Mouse (Mus musculus): ENCODE measurements around the gene Ccdc6.
A peak's percentile ranks its signal among the peaks of the same experiment; 100 is the strongest.

Ccdc6 gene

GRCm38 (mm10) chr10:70096366-70097188 lies at the start of gene Ccdc6:
Gene Ccdc6, plus strand, starts transcription at chr10:70097121.
- peak; percentile 81 for DNase-seq

GRCm38 (mm10) chr10:70049771-70050170 lies 47.1 kb upstream of the Ccdc6 start:
- DNase-seq, result no peak

GRCm38 (mm10) chr10:70055291-70055690 lies 41.6 kb upstream of the Ccdc6 start:
- DNase-seq, result no peak

GRCm38 (mm10) chr10:70057064-70057463 lies 39.9 kb upstream of the Ccdc6 start:
- DNase-seq, result no peak

GRCm38 (mm10) chr10:70060021-70060688 lies 36.8 kb upstream of the Ccdc6 start:
- DNase-seq, result peak; percentile 3

GRCm38 (mm10) chr10:70060689-70061081 lies 36.2 kb upstream of the Ccdc6 start:
- DNase-seq, result no peak

GRCm38 (mm10) chr10:70063881-70064555 lies 32.9 kb upstream of the Ccdc6 start:
- DNase-seq, result no peak

- no peak for DNase-seq
These were observed 31.7 kb upstream of the Ccdc6 start for GRCm38 (mm10) chr10:70065191-70065590.

GRCm38 (mm10) chr10:70066497-70067168 lies 30.3 kb upstream of the Ccdc6 start:
- DNase-seq, result no peak

- DNase-seq, result no peak
These were observed 29.5 kb upstream of the Ccdc6 start for GRCm38 (mm10) chr10:70067169-70068115.

GRCm38 (mm10) chr10:70069321-70069720 lies 27.6 kb upstream of the Ccdc6 start:
- DNase-seq, result no peak

GRCm38 (mm10) chr10:70071334-70071733 lies 25.6 kb upstream of the Ccdc6 start:
- no peak for DNase-seq

GRCm38 (mm10) chr10:70077452-70077851 lies 19.5 kb upstream of the Ccdc6 start:
- no peak for DNase-seq

GRCm38 (mm10) chr10:70080908-70081307 lies 16.0 kb upstream of the Ccdc6 start:
- no peak for DNase-seq

- no peak for DNase-seq
These were observed 15.3 kb upstream of the Ccdc6 start for GRCm38 (mm10) chr10:70081564-70082175.

GRCm38 (mm10) chr10:70083241-70083640 lies 13.7 kb upstream of the Ccdc6 start:
- DNase-seq, result no peak

GRCm38 (mm10) chr10:70085256-70085961 lies 11.5 kb upstream of the Ccdc6 start:
- no peak for DNase-seq

- DNase-seq, result no peak
These were observed 8.1 kb upstream of the Ccdc6 start for GRCm38 (mm10) chr10:70088788-70089187.

- DNase-seq, result no peak
These were observed 5.0 kb upstream of the Ccdc6 start for GRCm38 (mm10) chr10:70091876-70092462.

GRCm38 (mm10) chr10:70093782-70094181 lies 3.1 kb upstream of the Ccdc6 start:
- DNase-seq, result no peak

All from cerebellum, adult 11-12 months (tissue).